Mouse (Mus musculus) embryonic facial prominence, embryonic 14.5 days (tissue): ENCODE measurements around the gene Rab4a. TPM values are rescaled to one million over a fixed set of nuclear protein-coding genes. Genes with fewer than 3 reads are reported as not detected.

Experiments
- ATAC-seq: fragments of 200-750 bp; cut with Nextera tagmentation; 2 replicates; pipeline ENCODE4 v1.8.0; 2017; ENCODE audit warnings: low read depth, moderate number of reproducible peaks, moderate TSS enrichment
- DNase-seq: peaks from one replicate; pipeline ENCODE4 v3.0.0-alpha.2; 2015; ENCODE audit warnings: low spot score
- H3K27ac ChIP-seq: fragments of 300-500 bp; sonication (generic); replicated peaks from 2 replicates; pipeline ENCODE4 v1.5.1; 2014; ENCODE audit warnings: low read depth, mild to moderate bottlenecking, low read length, moderate library complexity
- H3K27me3 ChIP-seq: fragments of 300-500 bp; sonication (generic); replicated peaks from 2 replicates; pipeline ENCODE4 v1.6.1; 2014; ENCODE audit warnings: low read length; ENCODE audit not compliant: control insufficient read depth, insufficient read depth
- H3K36me3 ChIP-seq: fragments of 300-500 bp; sonication (generic); 2 replicates; pipeline ENCODE4 v1.6.1; 2014; ENCODE audit warnings: low read length, mixed read lengths; ENCODE audit not compliant: control insufficient read depth, insufficient read depth
- H3K4me1 ChIP-seq: fragments of 300-500 bp; sonication (generic); 2 replicates; pipeline ENCODE4 v1.6.1; 2014; ENCODE audit warnings: antibody characterized with exemption, low read length; ENCODE audit not compliant: control insufficient read depth, insufficient read depth
- H3K4me2 ChIP-seq: fragments of 300-500 bp; sonication (generic); 2 replicates; pipeline ENCODE4 v1.6.1; 2014; ENCODE audit warnings: low read depth, mild to moderate bottlenecking, low read length, moderate library complexity, mixed read lengths
- H3K4me3 ChIP-seq: fragments of 300-500 bp; sonication (generic); 2 replicates; pipeline ENCODE4 v1.5.1; 2014; ENCODE audit warnings: low read depth, mild to moderate bottlenecking, low read length
- H3K9ac ChIP-seq: fragments of 300-500 bp; sonication (generic); 2 replicates; pipeline ENCODE4 v1.6.1; 2014; ENCODE audit warnings: low read depth, mild to moderate bottlenecking, low read length, moderate library complexity, mixed read lengths
- H3K9me3 ChIP-seq: fragments of 300-500 bp; sonication (generic); 2 replicates; pipeline ENCODE4 v1.6.1; 2016; ENCODE audit warnings: low read length; ENCODE audit not compliant: control insufficient read depth
- WGBS: fragments of 180-500 bp; shearing (Covaris S2); extraction: QIAGEN DNeasy Blood & Tissue Kit; methylation state at CpG from one replicate; pipeline ENCODE4 v1.1.7; 2014; 5-methylcytosine and 5-hydroxymethylcytosine counted together
- polyA plus RNA-seq: library from polyadenylated mRNA; unstranded; fragments of >200 nt; fragmentation: Nextera tagmentation; extraction: Ambion mirVana; gene quantifications from 2 replicates; pipeline ENCODE4 v1.2.1, GENCODE M21; 2014

Gene Rab4a
- polyA plus RNA-seq, 1 experiment from 2014 or later, result 46.6 TPM

DNA sequence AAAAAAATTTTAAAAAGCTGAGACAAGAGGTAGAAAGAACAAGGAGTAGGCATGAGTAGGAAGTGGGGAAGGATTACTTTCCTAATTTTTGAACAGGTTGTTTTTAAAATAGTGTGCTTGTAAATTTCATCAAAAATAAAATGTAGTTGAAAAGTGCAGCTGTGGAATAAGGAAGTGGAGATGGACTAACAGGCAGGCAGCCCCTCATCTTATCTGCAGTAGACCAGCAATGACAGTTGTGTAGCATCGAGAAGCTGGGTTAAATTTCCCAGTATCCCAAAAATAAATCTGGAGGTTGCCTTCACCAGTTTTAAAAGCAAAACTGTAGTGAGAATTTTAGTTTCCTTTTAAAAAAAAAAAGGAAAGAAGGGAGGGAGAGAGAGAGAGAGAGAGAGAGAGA, 48.5 kb downstream of the Rab4a start:
- WGBS, result 97% methylated on average over 1 of the region's 1 CpGs
- Histone ChIP-seq H3K4me3 (no peak overlapping the region), H3K9ac (no peak overlapping the region), H3K9me3 (no peaks in the 10 kb centered on the region), H3K27me3 (no peaks in the 10 kb centered on the region), H3K4me1 (no peaks in the 10 kb centered on the region), H3K27ac (no peak overlapping the region), H3K36me3 (no peaks in the 10 kb centered on the region), H3K4me2 (no peak overlapping the region)
- ATAC-seq, result no peak
- DNase-seq, result no peak

DNA sequence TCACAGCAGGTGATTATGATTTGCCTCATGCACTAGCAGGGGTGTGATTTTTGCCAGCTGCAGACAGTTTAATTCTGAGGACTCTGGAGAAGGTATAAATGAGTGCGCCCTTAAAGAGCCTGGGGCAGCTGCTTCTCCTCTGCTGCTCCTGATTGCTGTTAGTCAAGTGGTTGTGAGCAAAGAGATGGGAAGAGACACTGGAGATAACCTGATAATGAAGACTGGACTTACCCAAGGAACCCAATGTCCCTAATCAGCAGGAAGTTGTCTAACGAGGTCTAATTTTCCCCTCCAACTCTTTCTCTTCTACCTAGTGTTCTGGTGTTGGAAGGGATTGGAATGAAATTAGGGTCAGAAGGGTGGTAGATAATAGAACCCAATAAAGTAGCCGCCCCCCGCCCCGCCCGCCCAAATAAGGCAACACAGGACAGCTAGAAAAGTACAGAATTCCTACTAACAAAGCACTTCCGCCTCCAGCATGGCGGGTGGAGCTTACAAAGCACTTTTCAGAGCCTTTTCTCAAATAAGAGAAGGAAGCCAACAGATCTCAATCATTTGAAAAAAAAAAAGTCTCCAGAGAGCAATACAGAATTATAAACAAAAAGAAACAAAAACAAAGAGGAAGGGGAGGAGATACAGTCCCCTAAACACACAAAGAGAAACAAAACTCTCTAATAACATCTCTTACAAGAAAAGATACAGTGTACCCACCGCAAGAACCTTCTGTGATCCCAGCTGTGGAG, 49.1 kb downstream of the Rab4a start:
- Histone ChIP-seq H3K27ac (no peak overlapping the region), H3K9me3 (no peaks in the 10 kb centered on the region), H3K36me3 (no peaks in the 10 kb centered on the region), H3K4me1 (no peaks in the 10 kb centered on the region), H3K4me3 (no peak overlapping the region), H3K27me3 (no peaks in the 10 kb centered on the region), H3K4me2 (no peak overlapping the region), H3K9ac (no peak overlapping the region)
- WGBS, result 89% methylated on average over 9 of the region's 9 CpGs
- DNase-seq, result no peak
- ATAC-seq, result no peak

DNA sequence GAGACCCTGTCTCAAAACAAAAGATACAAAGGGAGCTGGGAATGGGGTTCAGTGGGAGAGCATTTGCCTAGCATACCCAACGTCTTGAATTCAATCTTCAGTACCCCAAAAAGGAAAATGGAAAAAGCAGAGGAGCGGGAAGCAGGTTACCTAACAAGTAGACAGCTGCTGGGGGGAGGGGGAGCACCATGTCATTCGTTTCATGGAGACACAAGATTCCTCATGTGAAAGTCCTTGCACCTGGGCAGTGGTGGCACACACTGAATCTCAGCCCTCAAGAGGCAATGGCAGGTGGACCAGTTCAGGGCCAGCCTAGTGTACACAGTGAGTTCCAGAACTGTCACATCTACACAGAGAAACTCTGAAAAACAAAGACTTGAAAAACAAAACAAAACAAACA, 51.6 kb downstream of the Rab4a start:
- peaks cover 3% of the 10 kb centered on the region; the same call in 1 of the 2 replicates for H3K27me3 ChIP-seq
- ATAC-seq, result no peak
- DNase-seq, result no peak
- no peak overlapping the region for H3K4me3 ChIP-seq
- no peaks in the 10 kb centered on the region for H3K9me3 ChIP-seq
- H3K4me2 ChIP-seq, result no peak overlapping the region
- no peaks in the 10 kb centered on the region for H3K36me3 ChIP-seq
- H3K27ac ChIP-seq, result no peak overlapping the region
- no peak overlapping the region for H3K9ac ChIP-seq
- WGBS, result 58% methylated on average over 3 of the region's 3 CpGs
- no peaks in the 10 kb centered on the region for H3K4me1 ChIP-seq

DNA sequence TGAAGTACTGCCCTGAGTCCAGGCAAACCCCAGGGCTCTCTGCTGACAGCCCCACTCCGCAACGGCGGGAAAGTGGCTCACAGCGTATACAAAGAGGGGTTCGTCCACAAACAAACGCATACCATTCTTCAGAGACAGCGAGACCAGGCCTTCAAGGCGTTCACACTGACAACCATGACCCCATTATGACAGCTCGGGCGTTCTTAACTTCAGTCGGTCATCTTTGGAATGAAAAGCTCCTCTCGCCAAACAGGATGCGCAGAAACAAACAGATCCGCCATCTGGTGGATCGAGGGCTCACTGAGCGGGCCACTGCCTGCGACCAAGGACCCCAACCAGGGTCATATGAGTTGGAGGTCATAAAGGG, 52.8 kb downstream of the Rab4a start:
- H3K4me3 ChIP-seq, result peak overlapping the region; percentile 88
- no peaks in the 10 kb centered on the region for H3K9me3 ChIP-seq
- H3K27ac ChIP-seq, result no peak overlapping the region
- no peaks in the 10 kb centered on the region for H3K4me1 ChIP-seq
- DNase-seq (no peak), ATAC-seq (no peak)
- H3K27me3 ChIP-seq, result peaks cover 3% of the 10 kb centered on the region; the same call in 1 of the 2 replicates
- peak overlapping the region; percentile 95 for H3K4me2 ChIP-seq
- peak overlapping the region; percentile 75 for H3K9ac ChIP-seq
- 2% methylated on average over 17 of the region's 17 CpGs for WGBS
- no peaks in the 10 kb centered on the region for H3K36me3 ChIP-seq

DNA sequence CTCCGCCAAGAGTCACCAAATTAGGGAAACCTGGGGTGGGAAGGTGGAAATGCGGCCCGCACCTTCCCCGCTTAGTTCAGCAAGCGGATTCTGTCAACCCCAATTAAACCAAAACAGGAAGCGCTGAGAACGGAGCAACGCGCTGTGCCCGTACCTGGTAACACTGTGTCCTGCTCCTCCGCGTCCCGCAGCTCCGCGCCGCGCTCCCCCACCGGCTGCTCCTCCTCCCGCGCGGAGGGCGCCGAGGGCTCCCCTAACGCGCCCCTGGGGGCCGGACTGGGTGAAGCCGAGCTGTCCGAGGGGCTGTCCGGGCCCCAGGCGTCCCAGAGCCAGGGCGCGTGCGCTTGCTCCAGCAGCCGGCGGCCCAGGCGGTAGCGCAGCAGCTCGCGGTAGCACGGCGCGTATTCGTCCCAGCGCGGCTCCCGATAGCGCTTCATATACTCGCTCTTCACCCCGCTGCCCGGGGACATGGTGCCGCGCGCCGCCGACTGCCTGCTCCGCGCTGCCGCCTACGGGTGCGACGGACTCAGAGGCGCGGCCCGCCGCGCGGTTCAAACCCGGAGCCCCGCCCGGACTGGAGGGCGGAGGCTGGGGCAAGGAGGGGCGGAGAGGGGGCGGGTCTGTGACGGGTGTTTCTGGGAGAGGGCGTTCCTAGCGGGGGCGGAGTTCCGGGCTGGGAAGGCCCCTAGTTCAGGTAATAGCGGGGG, 53.3 kb downstream of the Rab4a start:
- Histone ChIP-seq H3K4me2 (peak overlapping the region; percentile 95), H3K4me3 (peak overlapping the region; percentile 88), H3K4me1 (no peaks in the 10 kb centered on the region), H3K27me3 (peaks cover 3% of the 10 kb centered on the region; the same call in 1 of the 2 replicates), H3K9ac (peak overlapping the region; percentile 75), H3K27ac (peak overlapping the region; percentile 28; the same call in 1 of the 2 replicates), H3K36me3 (no peaks in the 10 kb centered on the region), H3K9me3 (no peaks in the 10 kb centered on the region)
- ATAC-seq (peak; percentile 98), DNase-seq (peak; percentile 96)
- WGBS, result 0% methylated on average over 43 of the region's 79 CpGs

DNA sequence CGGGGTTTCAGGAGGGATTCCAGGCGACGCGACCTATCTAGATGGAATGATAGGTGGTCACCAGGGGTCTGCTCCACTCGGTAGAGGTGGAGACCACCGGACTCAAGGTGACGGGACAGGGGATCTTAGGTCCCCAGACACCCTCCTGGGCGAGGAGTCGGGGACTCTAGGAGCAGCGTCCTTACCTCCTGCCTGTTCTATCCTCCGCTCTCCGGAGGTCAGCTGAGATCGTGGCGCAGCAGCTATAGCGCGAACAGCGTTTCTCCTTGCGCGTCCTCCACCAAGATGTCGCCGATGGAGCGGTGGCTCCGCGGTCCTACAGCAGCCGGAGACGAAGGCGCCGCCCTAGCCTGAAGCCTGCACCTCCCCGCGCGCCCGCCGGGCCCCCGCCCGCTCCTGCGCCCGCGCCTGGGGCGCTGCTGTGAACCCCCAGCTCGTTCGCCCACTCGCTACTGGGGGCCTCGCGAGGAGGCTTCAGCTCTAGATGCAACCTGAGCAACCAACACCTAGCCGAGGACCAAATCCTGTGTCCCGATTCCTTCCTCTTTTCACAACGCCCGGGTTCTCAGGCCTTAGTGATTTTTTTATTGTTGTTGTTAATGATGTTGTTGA, 54.0 kb downstream of the Rab4a start, which contains the start of gene Ccsap:
Gene Ccsap, minus strand, starts transcription at position 562 of the 612 bp plus-strand sequence.
- no peaks in the 10 kb centered on the region for H3K9me3 ChIP-seq
- H3K27me3 ChIP-seq, result peaks cover 3% of the 10 kb centered on the region; the same call in 1 of the 2 replicates
- H3K27ac ChIP-seq, result peak within 1 kb of the TSS; percentile 28
- DNase-seq (peak; percentile 30), ATAC-seq (peak; percentile 60)
- 2% methylated on average over 28 of the region's 48 CpGs for WGBS
- H3K9ac ChIP-seq, result peak within 1 kb of the TSS; percentile 75
- H3K4me2 ChIP-seq, result peak within 1 kb of the TSS; percentile 95
- no peaks in the 10 kb centered on the region for H3K4me1 ChIP-seq
- no peaks in the 10 kb centered on the region for H3K36me3 ChIP-seq
- peak within 1 kb of the TSS; percentile 88 for H3K4me3 ChIP-seq

DNA sequence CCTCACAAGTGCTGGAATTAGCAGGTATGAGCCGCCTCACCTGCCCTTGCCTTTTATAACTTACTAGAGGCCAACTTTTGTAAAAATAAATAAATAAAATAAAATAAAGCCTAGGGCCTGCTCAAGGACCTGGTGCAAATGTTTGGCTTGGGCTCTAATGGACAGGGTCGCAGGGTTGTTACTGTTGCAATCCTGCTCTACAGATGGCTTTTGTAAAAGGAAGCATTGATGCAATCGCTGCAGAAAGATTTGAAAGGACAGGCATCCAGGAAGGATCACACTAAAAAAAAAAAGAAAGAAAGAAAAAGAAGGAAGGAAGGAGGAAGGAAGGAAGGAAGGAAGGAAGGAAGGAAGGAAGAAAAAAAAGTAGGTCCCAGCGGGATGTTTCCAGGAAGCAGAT, 54.6 kb downstream of the Rab4a start:
- no peaks in the 10 kb centered on the region for H3K36me3 ChIP-seq
- H3K4me3 ChIP-seq, result peak overlapping the region; percentile 88; the same call in 1 of the 2 replicates
- peak overlapping the region; percentile 95 for H3K4me2 ChIP-seq
- peaks cover 3% of the 10 kb centered on the region; the same call in 1 of the 2 replicates for H3K27me3 ChIP-seq
- DNase-seq (no peak), ATAC-seq (no peak)
- no peak overlapping the region for H3K27ac ChIP-seq
- H3K9me3 ChIP-seq, result no peaks in the 10 kb centered on the region
- 0 out of 2 replicates have a peak overlapping the region, but pooled peaks have one; percentile 75 for H3K9ac ChIP-seq
- H3K4me1 ChIP-seq, result no peaks in the 10 kb centered on the region
- 73% methylated on average over 4 of the region's 4 CpGs for WGBS

DNA sequence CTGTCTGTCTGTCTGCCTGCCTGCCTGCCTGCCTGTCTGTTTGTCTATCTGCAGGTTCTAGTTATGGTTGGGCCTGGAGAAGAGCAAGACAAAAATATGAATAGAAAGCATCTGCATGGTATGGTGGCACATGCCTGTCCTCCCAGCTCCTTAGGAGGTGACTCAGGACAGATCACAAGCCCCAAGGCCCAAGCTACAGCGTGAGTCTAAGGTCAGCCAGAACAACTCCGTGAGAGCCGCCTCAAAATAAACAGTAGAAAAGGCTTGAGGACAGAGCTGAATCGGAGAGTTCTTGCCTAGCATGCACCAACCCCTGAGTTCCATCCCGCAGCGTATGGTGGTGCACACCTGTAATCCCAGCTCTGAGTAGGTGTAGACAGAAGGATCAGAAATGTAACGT, 60.0 kb downstream of the Rab4a start:
- Histone ChIP-seq H3K9me3 (no peaks in the 10 kb centered on the region), H3K4me2 (no peak overlapping the region), H3K36me3 (no peaks in the 10 kb centered on the region), H3K27me3 (no peaks in the 10 kb centered on the region; the same call in 1 of the 2 replicates), H3K9ac (no peak overlapping the region), H3K27ac (no peak overlapping the region), H3K4me3 (no peak overlapping the region), H3K4me1 (no peaks in the 10 kb centered on the region)
- no peak for DNase-seq
- no peak for ATAC-seq
- WGBS, result 70% methylated on average over 7 of the region's 7 CpGs
